Mouse (Mus musculus): ENCODE results near the gene Cd300a.

Gene Cd300a

GRCm38 (mm10) chr11:114903224-114903623, 13.4 kb downstream of the Cd300a start:
- in situ Hi-C loops (cut with MboI, MseI), result no loop called here

DNA sequence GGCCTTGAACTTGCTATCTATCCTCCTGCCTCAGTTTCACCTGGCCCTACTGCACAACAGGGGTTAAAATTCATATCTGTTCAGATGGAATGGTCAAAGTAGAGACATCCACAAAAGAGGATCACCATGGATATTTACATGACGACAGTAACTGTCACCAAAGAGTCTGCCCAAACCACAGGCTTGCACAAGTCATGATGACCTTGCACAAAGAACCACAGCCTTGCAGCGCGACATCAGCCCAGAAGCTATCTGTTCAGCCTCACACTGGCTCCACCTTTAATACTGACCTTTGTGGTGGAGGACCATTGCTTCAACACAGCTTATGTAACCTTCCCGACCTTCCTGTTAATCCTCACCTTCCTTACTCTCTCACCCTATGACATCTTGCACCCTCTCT, 17.7 kb downstream of the Cd300a start:
- in situ Hi-C loops (cut with MboI, MseI), result loop anchor here in 1 of 2 experiments (5.0 kb wide), 1 partner anchor 90 kb away; no protein-coding TSS in a partner anchor

GRCm38 (mm10) chr11:114908086-114908485, 18.2 kb downstream of the Cd300a start:
- in situ Hi-C loops (cut with MboI, MseI), result loop anchor here in 1 of 2 experiments (5.0 kb wide), 1 partner anchor 91 kb away; no protein-coding TSS in a partner anchor

DNA sequence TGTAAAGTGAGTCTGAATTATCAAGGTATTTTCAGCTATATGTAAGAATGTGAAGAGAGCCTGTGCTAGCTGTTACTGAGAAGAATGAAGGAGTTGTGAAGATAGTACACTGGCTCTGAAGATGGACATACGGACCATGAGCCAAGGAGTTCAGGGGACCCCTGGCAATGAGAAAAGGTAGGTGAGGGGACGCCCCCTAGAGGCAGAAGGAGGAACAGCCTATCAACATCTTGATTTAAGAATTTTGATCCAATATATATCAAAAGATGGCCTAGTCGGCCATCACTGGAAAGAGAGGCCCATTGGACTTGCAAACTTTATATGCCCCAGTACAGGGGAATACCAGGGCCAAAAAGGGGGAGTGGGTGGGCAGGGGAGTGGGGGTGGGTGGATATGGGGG, 19.7 kb downstream of the Cd300a start:
- in situ Hi-C loops (cut with MboI, MseI), result loop anchor here in 1 of 2 experiments (5.0 kb wide), 1 partner anchor 92 kb away; no protein-coding TSS in a partner anchor

- in situ Hi-C loops (cut with MboI, MseI), result loop anchor here in 1 of 2 experiments (5.0 kb wide), 1 partner anchor 166 kb away; no protein-coding TSS in a partner anchor
Measured at GRCm38 (mm10) chr11:114912847-114913246, 23.0 kb downstream of the Cd300a start.

GRCm38 (mm10) chr11:114914978-114915377, 25.1 kb downstream of the Cd300a start:
- in situ Hi-C loops (cut with MboI, MseI), result loop anchor here in 1 of 2 experiments (5.0 kb wide), 1 partner anchor 168 kb away; no protein-coding TSS in a partner anchor

DNA sequence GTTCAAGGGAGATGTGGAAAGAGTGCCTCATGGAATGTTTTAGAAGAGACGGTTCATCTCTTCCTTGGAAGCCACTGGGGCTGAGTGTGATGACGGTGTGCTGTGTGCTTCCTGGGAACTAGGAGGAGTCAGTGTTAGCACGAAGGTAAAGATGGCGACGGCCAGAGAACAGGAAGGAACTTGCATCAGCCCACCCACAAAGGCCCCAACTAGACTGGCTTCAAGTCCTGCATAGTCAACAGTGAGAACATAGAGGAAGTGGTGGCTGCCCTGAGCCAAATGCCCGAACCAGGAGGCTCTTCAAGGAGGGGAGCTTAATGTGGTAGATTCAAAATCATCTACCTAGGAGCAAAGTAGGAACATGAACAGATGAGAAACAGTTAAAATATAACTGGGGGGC, 27.3 kb downstream of the Cd300a start:
- in situ Hi-C loops (cut with MboI, MseI), result no loop called here

DNA sequence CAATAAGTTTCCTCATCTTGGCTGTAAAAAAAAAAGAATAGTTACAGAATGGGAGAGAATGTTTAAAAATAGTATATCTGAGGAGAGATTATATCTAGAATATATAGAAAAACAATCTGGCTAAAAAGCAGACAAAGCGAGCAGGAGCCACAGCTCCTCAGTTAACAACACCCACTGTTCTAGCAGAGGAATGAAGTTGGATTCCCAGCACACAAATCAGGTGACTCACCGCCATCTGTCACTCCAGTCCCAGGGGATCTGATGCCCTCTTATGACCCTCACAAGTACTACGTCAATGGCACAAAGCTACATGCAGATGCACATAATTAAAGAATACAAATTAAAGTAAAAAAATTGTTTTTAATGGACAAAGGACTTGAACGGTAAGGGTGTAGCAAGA, 32.6 kb downstream of the Cd300a start:
- in situ Hi-C loops (cut with MboI, MseI), result loop anchor here in 1 of 2 experiments (5.0 kb wide), 1 partner anchor 110 kb away; no protein-coding TSS in a partner anchor

- in situ Hi-C loops (cut with MboI, MseI), result loop anchor here in 1 of 2 experiments (5.0 kb wide), 1 partner anchor 112 kb away; no protein-coding TSS in a partner anchor
Measured at GRCm38 (mm10) chr11:114923961-114924360, 34.1 kb downstream of the Cd300a start.

GRCm38 (mm10) chr11:114929581-114929980, 39.7 kb downstream of the Cd300a start:
- in situ Hi-C loops (cut with MboI, MseI), result no loop called here

DNA sequence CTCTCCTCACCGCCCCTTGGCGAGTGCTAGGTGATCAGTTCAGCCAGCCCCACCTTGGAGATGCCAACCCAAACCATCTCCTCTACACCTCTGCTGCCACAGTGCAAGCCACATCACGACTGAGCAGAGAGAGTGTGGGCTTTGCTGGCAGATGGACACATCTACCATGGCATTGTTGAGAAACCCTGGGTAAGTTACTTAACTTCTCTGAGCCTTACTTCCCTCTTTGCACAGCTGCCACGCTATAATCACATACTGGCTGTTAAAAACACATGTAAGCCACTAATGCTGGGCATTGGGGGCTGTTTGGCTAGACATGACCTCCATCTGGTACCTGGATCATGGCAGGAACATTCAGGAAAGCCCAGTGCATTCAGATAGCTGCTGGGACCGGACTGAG, 41.2 kb downstream of the Cd300a start:
- in situ Hi-C loops (cut with MboI, MseI), result no loop called here

DNA sequence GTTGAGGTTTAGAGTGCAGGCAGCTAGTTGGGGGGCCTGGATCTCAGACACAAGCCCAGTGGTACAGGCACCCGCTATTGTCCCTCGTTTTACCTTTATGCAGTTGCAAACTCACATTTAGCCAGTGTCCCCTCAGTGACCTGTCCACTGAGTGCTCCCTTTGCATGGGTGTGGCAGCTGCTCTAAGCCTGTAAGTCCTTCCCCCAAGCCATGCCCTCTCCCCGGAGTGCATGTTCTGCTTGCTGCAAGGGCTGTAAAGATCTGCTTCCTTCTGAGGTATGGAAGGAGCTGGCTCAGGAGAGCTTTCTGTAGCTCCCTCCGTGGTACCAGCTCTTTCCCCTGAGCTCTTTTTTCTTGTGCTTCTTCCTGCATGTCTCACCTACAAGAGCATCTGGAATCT, 43.8 kb downstream of the Cd300a start:
- in situ Hi-C loops (cut with MboI, MseI), result no loop called here

DNA sequence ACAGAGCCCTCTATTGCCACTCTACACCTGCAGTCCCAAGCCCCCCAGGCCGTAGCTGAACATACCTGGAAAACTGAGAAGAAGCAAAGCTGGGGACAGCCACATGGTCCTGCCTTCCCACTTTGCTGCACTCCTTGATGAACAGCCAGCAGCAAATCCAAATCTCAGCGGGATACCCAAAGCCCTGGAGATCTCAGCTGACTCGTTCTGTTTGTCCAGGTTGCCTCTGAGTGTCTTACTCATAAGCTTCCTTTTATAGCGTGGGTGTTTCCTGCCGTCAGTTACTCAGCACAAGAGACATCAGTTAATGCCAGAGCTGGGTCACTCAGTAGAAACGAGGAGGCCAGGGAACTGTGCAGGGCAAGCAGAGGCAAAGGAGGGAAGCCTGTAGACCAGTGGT, 44.3 kb downstream of the Cd300a start, which contains the start of gene Cd300lb:
TSS of gene Cd300lb (minus strand) at position 243 of the 400 bp plus-strand sequence.
- in situ Hi-C loops (cut with MboI, MseI), result no loop called here
